Mouse (Mus musculus): ENCODE results near the gene Nvl.
A peak's percentile ranks its signal among the peaks of the same experiment; 100 is the strongest.

Nvl gene

GRCm38 (mm10) chr1:181143950-181144836 lies at the start of gene Nvl, which contains the start of gene Cnih4:
Gene Nvl, minus strand, starts transcription at chr1:181144204.
Gene Cnih4, plus strand, starts transcription at chr1:181144693.
- peak; percentile 88 for DNase-seq (ENCODE audit: low spot score)

- no peak for DNase-seq (ENCODE audit: low spot score)
Observed at GRCm38 (mm10) chr1:181188925-181189324, 44.9 kb upstream of the Nvl start.

DNA sequence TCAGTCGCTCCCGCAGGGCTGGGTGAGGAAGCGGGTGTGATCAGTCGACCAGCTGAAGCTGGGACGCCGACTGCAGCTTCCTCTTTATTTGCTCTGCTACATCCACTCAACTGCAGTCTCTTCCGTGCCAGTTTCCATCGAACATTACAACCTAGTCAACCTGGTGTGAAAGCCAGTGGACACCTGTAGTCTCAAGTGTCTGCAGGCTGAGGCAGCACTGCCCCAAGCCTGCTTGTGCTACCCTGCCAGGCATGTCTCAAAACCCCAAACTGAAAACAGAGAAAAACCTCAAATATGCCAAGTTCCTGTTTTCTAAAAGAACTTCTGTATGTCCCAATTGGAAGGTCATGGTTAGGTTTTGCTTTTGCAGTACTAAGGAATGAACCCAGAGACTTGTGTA lies 26.2 kb upstream of the Nvl start:
- no peak for DNase-seq (ENCODE audit: low spot score)

GRCm38 (mm10) chr1:181168377-181168776 lies 24.4 kb upstream of the Nvl start:
- no peak for DNase-seq (ENCODE audit: low spot score)

DNA sequence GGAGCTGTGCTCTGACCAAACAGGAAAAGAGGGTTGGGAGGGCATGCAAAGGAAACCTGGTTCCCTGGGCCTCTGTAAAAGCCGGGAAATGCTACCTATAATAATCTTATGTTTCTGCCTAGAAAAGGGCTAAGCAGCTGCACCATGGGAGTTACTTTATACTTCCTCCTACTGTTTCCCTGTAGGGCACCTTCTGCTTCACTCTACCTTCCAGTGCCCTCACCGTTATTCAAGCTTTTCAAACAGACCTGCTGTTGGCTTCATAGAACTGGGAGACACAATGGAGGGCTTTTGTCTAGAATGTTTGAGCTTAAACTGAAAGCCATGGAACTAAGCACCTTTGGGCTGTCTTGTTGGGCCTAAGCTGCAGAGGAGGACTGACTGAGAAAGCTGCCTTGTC lies 23.8 kb upstream of the Nvl start:
- no peak for DNase-seq (ENCODE audit: low spot score)

DNA sequence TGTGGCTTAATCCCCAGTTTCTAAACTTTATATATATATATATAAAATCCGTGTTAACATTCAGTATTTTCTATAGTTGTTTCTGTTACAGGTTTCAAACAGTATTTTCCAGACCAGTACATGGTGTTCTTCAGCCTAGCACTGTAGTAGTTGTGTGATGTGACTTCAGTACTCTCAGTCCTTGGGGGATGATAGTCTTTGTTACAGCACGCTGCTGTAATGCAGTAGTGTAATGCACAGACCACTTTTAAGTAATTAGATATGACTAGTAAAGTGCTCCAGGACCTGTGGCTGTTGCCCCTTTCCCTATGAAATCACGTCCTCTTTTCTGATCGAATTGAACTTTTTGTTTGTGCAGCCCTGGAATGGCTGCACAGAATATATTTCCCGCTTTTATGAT lies 7.5 kb upstream of the Nvl start:
- DNase-seq (ENCODE audit: low spot score), result no peak

DNA sequence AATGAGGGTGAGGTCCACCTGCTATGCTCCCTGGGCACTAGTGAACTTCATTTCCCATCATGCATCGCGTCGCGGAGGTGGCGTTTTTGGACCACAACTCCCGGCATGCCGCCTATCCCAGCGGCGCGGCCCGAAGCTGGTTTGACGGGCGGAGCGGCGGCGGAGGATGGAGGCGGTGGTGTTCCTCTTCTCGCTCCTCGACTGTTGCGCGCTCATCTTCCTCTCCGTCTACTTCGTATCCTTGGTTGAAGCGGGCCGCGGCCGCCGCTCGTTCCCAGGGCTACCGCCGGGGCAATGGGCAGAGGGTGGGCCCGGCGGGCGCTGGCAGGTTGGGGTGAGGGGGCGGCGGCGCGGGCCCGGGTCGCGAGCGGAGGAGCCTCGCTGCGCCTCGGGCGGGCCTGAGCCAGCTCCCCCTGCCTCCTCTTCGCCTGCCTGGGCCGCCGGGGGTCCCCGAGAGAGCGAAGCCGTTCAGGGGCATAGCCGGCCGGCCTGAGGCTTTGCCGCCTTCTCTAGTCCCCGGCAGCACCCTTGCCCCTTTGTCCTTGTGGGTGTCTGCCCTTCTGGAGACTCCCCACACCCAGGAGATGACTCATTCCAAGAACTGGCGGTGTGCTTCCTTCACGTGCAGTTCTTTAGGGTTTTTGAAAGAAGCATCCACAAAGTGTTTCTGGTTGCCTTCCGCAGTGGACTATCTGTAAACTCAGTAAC lies 7.0 kb upstream of the Nvl start:
- peak; percentile 81 for DNase-seq (ENCODE audit: low spot score)

GRCm38 (mm10) chr1:181150431-181150826 lies 6.4 kb upstream of the Nvl start:
- DNase-seq (ENCODE audit: low spot score), result no peak

GRCm38 (mm10) chr1:181149373-181150017 lies 5.5 kb upstream of the Nvl start:
- DNase-seq (ENCODE audit: low spot score), result no peak

- no peak for DNase-seq (ENCODE audit: low spot score)
Observed at GRCm38 (mm10) chr1:181148540-181148939, 4.5 kb upstream of the Nvl start.

DNA sequence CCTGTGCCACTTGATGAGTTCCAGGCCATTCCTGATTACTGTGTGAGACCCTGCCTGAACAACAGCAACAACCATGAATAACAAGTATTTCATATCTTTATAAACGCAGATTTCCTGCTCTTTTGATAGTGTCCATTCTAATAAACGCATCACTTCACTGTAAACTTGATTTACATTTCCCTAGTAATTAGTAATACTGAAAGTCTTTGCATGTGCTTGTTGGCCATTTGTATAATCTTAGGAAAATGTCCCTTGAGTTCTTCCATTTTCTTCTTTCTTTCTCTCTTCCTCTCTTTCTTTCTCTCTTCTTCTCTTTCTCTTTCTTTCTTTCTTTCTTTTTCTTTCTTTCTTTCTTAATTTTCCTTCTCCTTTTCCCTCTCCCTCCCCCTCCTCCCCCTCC lies 2.2 kb upstream of the Nvl start:
- no peak for DNase-seq (ENCODE audit: low spot score)

- no peak for DNase-seq (ENCODE audit: low spot score)
Observed at GRCm38 (mm10) chr1:181144966-181145365, 962 bp upstream of the Nvl start.

DNA sequence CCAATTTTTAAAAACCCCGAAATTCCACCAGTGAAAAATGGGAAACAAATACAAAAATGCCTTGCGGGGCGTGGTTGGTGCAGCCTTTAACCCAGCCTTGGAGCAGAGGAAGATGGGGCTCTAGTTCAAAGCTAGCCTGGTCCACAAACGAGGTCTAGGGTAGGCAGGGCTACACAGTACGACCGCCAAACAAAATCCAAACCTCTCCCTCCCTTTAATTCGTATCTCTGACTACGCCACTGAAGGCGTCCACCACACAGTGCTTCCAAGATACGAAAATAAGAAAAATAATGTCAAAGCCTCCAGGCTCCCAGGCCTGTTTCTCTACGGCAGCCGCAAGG lies 425 bp downstream of the Nvl start:
- no peak for DNase-seq (ENCODE audit: low spot score)

DNA sequence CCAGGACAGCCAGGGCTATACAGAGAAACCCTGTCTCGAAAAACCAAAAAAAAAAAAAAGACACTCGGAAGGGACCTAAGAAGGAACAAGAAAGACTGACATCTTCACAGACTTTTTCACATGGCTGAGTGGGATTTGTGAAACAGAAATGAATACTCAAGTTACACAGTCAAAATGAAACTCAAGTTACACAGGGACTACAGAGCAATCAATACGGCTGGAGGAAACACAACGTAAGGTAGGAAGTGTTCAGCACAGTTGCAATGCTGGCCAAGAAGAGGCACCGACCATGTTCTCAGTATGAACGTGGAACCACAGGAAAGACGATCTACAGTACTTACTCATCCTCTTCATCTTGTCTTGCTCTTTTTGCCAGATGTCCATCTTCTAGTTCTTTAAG lies 5.3 kb downstream of the Nvl start:
- DNase-seq (ENCODE audit: low spot score), result no peak

- no peak for DNase-seq (ENCODE audit: low spot score)
Observed at GRCm38 (mm10) chr1:181131915-181132314, 12.1 kb downstream of the Nvl start.

- no peak for DNase-seq (ENCODE audit: low spot score)
Observed at GRCm38 (mm10) chr1:181126766-181127165, 17.2 kb downstream of the Nvl start.

- DNase-seq (ENCODE audit: low spot score), result no peak
Observed at GRCm38 (mm10) chr1:181125916-181126315, 18.1 kb downstream of the Nvl start.

- no peak for DNase-seq (ENCODE audit: low spot score)
Observed at GRCm38 (mm10) chr1:181124145-181124544, 19.9 kb downstream of the Nvl start.

GRCm38 (mm10) chr1:181117112-181117511 lies 26.9 kb downstream of the Nvl start:
- no peak for DNase-seq (ENCODE audit: low spot score)

- no peak for DNase-seq (ENCODE audit: low spot score)
Observed at GRCm38 (mm10) chr1:181090048-181090447, 54.0 kb downstream of the Nvl start.

- no peak for DNase-seq (ENCODE audit: low spot score)
Observed at GRCm38 (mm10) chr1:181084021-181084420, 60.0 kb downstream of the Nvl start.

DNA sequence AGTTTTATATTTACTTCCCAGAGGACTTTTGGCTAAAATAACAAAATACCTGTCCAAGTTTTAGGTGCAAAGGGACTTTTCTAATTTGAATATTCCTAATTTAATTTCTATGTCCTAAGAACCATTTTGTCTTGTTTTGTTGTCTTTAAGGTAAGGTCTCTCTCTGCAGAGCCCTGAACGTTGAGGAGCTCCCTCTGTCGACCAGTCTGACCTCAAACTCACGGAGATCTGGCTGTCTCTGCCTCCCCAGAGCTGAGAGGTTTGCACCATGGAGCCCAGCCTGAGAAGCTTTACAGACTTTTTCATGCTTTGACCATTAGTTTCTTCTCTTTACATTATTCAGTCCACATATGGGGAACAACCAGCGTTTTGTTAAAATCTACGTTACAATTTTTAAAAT lies 70.9 kb downstream of the Nvl start:
- no peak for DNase-seq (ENCODE audit: low spot score)

GRCm38 (mm10) chr1:181069671-181070070 lies 74.3 kb downstream of the Nvl start:
- DNase-seq (ENCODE audit: low spot score), result no peak

Measured in left cerebral cortex, adult 11 months (tissue).